Mouse (Mus musculus) adrenal gland, adult (tissue): ENCODE results near the gene Fam78a.

ENCODE experiments used
- DNase-seq, 2 experiments: peaks; one replicate each; pipeline ENCODE4 v3.0.0; 2022 to 2023; ENCODE audit warnings: low spot score in 1 of 2; ENCODE audit not compliant: inconsistent age in 2 of 2

Gene Fam78a

DNA sequence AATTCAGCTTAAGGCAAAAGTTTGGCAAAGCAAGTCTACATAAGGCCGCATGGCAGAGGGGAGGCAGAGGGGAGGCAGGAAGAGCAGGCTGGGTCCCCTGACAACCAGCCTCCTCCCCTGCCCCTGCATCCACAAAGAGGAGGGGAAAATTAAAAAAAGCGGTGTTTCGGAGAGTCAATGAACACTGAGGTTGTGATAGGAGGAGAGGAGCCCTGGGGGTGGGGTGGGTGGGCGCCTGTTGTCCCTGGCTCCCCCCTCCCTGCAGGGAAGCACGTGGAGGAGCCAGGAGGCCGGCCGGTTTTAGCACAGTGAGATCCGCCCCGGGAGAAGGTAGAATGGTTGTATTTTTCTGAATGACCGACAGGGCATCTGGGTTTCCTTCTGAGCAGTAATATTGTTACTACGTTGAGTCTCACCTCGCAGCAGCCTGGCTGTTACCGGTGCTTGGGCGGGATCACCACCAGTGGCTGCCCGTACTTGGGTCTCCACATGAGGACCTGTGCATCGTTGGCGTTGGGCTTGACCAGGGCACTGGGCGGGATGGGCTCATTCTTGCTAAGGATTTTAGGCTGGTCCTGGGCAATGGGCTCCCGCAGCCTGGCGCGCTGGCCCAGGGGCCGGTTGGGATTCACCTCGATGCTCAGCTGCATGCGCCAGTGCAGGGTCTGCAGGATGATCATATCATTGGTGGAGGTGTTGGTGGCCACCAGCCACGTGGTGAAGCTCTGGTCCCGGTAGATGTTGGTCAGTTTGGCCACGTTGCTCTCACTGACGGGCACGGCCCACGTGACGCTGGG, 15.6 kb downstream of the Fam78a start:
- DNase-seq = no peak

DNA sequence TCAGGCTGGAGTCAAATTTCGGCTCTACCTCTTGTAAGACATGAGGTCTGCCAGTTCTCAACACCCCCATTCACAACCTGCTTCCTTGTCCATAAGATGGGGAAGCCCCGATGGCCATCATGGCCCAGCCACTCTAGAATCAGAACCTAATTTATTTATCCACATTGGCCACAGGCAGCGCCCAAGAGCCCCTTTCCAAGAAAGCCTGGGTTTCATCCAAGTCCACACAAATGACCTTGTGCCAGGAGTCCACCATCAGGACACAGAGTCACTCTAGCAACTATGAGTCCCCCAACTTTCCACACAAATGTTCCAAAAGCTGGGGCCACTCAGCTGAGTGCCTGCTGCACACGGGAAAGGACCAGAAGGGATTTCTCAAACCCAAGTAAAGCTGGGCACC, 18.7 kb downstream of the Fam78a start:
- DNase-seq = no peak

DNA sequence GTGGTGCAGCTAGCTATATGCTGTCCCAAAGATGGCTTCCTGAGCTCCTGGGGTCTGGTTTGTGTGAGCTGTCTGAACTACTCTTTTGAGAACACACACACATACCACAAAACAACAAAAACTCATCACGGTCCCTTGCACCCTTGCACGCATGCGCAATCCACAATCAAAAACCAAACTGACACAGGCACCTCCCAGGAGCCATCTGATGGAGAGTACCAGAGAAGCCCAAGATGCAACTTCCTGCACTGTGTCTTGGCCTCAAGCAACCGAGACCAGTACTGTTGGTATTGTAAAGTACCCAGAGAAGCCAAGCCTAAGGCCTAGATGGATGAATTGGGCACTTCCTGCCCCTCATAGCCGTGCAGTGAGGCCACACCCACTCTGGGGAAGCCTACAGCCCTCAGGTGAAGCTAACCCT, 19.3 kb downstream of the Fam78a start:
- no peak for DNase-seq

DNA sequence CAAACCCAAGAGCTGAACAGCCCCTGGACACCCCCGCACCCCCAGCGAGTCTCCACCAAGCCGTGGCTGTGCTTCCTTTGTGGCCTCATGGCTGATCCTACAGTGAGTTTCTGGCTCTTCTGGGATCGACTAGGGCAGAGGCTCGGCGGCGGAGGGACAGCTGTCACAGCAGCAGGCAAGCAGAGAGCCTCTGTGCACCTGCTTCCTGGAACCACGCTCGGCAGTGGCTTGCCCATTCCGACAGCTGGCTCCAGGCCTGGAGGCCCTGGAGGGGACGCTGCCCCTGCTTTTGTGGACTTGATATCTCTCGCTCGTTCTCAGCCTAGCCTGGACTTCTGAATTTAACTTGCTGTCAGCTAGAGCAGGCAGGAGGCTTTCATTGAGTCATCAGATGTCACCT, 19.7 kb downstream of the Fam78a start:
- DNase-seq = no peak

DNA sequence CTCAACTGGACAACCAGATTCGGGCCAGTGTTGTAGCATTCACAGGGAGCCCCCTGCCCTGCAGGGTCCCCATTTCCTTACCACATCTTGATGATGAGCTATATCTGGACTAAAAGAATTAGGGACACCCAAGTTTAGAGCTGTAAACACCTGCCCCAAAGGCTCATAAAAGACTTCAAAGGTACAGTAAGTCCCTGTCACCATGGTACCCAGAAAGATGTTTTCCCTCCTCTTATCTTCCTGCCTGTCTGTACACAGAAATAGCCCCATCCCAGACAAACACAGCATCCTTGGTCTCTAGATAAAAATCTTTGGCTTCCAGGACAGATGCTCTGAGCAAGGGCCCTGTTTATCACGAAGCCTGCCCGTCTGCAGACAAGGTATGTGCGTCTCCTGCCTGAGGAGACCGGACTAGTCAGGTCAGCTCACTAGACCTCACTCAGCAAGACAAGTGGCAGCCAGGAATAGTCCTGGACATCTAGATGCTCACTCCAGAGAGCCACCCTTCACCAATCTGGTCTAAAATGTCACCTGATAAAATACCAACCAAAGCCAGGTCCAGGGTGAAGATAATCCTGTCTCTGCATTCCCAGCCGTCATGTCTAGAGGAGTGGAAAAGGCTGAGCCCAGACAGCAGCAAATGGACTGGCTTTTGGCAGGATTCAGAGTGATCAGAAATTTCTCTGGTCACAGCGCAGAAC, 21.1 kb downstream of the Fam78a start:
- DNase-seq = no peak

DNA sequence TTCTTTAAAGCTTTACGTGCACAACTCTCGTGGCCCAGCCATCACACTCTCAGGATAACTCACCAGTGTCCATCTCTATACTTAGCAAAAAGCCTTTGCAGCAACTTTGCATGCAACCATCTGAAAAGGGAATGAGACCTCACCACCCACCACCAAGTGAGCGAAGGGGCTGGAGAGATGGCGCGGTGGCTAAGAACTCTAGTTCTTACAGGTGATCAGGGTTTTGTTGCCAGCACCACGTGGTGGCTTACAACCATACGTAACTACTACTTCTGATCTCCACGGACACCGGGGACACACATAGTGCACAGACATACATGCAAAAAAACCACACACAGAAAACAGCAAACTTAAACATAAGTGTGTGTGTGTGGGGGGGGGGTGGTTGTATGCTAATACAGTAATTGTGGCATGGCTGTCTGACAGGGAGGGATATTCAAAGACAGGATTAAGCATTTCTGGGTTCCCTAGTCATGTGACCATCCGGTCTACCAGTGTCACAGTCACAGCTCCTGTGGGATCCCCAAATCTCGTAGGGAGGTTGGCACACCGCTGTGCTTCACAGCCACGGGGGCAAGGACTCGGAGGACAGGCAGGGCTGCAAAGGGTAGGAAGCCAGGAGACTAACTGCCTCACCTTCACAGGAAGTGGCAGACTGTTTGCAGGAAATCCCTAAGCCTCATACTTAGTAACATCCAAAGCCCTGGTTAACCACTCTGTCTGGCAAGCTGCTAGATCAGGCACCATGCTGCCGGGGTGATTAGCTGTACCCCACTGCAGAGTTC, 21.8 kb downstream of the Fam78a start:
- no peak for DNase-seq

DNA sequence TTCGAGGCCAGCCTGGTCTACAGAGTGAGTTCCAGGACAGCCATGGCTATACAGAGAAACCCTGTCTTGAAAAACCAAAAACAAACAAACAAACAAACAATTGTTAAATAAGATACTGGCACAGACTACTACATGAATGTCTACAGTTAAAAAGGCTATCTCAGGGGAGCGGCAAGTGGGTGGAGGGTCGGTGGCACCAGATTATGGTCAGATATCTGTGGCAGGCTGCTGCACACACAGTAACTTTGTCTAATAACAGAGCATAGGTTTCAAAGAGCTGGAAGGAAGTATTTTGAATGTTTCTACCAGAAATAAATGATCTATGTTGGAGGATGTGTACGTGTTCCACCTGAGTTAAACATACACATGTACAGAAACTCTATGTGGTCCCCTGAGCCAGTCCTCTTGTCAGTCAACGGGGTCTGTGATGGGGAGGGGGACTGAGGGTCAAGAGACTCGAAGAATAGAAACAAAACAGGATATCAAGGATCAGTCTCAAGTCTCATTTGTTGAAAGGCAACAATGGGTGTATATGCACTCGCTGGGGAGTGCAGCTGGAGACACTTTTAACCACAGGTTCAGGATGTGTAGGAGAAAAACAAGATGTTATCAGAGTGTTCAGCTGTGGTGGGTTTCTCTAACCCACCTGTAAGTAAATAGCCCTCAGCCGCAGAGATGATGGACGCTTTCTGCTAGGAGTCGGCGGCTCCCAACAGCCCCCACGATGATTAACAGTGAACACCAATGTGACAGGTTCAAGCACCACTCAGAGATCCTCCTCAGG, 22.7 kb downstream of the Fam78a start:
- DNase-seq = no peak

DNA sequence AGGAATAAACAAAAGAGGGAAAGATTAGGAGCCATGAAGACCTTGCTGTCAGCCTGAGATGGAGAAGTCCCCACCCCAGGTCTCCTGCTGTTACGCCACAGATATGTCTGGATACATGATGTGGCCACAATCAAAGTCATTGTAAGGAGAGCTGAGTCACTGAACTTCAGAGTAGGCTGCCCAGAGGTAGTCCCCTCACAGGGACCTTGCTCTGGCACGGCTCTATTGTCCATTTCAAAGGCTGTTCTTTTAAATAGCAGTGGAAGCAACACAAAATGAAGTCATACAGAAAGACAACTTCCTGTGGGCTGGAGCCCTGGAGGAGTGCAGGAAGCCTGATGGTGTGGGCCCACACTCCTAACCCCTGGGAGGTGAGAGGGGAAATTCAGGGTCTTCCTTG, 23.5 kb downstream of the Fam78a start:
- no peak for DNase-seq

DNA sequence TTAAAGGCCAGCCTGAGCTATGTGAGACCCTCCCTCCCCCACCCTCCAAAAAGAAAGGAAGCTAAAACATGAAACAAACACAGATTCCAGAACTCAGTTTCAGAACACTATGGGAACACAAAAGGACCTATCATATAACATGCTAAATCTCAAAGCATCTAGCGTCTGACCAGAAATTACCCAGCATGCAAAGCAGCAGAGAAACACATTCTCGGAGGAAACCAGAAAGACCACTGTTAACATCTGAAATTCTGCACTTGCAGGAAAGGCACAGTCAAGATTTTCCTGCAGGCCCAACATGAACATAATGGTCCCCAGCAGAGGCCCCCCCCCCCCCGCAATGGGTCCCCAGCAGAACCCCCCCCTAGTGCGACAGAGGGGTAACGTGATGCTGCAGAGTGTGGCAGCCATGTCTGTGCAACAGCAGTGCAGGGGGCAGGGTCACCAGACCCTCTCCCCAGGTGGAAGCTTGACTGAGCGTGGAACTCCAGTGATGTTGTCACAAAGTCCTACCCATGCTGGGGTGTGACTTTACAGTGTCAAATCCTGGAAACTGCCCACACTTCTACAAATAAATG, 24.3 kb downstream of the Fam78a start:
- no peak for DNase-seq

DNA sequence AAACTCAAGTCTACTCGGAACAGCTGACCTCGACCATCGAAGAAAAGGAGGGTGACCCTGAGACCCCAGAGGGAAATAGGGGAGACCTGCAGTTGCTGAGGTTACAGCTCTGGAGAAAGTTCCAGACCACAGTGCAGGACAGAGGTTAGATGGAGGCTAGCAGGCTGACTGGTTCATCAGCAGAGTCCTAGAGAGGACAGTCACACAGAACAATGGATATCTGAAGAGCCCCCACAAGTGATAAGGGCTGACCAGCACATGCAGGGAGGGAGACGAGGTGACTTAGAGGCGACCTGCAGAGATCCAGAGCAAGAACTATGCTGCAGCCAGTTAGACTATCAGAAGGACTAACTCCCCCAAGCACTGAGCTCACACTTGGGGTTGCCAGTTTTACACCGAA, 25.0 kb downstream of the Fam78a start:
- DNase-seq = no peak

DNA sequence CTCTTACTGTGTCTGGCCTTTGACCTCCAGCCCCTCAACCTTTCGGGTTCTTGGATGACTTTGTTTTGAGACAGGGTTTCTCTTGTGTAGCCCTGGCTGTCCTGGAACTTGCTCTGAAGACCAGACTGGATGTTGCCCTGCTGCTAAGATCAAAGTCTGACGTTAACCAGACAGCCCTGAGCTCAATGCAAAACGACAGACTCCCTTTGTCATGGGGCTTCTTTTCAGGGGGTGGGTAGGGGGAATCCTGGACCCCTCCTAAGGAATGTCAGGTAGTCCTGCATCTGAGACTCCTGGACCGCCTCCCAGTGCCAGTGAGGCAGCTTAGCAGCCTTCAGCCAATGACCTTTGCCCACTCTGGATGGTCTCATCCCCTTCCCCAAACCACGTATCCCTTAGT, 25.9 kb downstream of the Fam78a start:
- no peak for DNase-seq

DNA sequence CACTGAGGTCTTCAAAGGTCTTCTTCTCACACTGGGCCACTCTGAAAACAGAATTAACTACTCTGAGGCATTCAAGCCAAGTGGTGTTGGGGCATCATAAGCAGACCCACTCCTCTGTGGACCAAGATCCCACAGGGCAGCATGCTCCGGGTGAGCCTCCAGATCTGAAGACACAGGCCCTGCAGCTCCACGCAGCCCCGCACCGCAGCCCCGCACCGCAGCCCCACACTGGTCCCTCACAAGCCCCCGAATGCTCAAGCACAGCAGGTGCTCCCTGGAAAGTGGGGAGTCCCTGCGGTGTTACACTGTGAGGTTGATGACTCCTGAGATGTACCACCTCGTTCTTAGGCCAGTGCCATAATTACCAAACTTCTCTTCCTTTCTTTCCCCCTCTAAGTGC, 26.4 kb downstream of the Fam78a start:
- no peak for DNase-seq

DNA sequence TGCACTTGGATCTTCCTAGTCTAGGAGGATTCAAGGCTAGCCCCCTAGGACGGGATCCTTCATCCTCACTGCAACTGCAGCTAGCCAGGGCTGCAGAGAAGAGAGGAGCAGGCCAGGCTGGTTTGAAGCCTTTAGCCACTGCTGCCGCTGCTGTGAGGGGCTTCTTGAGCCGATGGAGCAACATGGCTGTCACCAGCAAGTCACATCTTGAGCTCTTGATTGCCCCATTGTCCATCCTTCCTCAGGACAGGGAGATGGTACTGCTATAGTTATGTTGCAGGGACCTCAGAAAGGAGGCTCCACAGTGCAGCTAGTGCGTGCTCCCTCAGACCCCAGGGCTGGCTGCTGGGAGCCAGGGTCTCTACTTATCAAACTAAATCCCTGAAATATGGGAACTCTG, 26.9 kb downstream of the Fam78a start:
- DNase-seq = no peak

DNA sequence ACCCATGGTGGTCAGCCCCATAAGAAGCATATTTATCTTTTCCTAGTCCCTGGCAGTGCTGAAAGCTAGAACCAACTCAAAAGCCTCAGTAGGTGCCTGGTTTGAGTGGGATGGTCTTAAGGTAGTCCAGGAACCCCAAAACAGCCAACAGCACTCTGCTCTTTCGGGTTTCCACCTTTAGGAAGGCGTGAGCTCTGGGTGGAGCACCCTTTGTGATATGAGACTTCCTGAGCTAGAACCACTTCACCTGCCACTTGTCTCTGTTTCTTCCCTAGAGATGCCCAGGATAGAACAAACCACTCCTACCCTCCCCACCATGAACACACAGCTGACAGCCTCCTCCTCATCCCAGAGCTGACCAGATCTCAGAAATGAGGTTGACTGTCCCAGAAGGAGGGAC, 27.3 kb downstream of the Fam78a start:
- no peak for DNase-seq

DNA sequence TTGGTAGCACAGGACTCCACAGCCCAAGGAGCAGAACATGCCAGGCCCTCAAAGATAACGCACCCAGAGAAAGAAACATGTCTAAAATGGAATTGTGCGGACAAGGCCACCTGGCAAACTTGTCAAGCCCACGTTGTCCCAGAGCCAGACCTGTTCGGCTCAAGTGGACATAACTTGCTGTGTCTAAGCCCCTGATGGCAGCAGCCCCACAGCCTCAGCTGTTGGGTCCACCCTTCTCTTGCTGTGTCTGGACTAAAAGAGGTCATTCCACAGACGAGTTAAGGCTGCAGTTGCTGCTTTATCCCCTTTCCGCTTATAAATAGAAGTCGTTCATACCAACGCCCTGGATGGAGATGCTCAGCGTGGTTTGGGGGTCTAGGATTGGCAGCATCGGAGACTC, 28.1 kb downstream of the Fam78a start:
- DNase-seq = no peak

DNA sequence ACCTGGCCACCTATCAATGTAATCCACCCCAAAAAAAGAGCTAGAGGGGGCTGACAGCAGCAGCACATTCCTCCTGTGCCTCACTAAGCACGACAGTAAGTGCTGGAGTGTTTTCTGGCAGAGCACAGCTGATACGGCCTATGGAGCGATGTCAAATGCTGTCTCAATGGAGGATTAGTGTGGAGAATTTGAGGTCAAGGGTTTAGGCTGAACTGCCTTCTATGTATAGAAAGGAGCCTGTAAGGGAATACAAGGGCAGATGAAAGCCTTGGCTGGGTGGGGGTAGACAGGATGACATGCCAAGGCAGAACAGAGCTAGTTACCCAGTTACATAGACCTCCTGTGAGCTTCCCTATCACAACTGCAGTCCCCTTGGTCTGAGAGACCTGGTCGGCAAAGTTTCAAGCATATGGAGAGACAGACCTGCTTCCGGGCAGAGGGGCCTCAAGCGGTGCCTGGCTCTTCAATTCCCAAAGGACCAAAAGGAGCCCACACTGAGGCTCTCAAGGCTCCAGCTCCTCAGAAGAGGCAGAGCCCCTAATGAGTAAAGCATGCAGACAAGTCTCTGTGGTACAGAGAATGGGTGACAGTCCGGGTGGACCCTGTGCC, 29.2 kb downstream of the Fam78a start:
- no peak for DNase-seq

DNA sequence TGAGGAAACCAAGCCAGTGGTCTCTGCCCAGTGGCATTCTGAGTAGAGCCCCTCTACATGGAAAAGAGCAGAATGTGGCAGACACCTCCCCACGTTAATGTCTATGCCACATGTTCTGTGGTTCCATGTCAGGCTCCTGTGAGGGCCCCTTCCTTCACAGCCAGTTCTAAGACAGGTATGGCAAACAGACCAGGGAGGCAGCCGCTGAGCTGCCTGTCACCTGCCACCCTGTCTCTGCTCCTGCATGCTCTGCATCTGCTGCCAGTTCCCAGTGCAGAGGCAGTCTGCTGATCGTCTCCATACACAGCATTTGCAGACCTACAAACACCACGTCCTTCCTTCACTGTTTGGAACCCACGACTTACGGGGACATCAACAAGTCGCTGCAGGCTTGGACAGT, 32.2 kb downstream of the Fam78a start:
- DNase-seq = no peak

DNA sequence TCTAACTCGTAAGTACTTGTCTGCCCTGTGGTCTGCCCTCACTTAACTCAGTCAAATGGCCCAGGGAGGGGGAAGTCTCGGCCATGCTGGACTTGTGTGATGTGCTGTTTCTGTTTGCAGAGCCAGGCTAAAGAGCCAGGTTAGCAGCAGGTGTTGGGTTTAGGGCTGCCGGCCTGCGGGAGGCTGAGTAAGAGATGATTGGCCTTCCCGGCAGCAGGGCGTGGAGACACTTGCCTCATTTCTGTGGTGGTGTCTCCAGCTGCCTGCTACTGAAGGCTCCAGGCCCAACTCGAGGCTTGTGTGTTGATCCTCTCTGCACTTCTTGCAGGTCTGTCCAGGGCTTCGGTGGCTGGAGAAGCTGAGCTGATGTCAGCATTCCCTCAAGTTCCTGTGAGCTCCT, 32.9 kb downstream of the Fam78a start:
- no peak for DNase-seq

DNA sequence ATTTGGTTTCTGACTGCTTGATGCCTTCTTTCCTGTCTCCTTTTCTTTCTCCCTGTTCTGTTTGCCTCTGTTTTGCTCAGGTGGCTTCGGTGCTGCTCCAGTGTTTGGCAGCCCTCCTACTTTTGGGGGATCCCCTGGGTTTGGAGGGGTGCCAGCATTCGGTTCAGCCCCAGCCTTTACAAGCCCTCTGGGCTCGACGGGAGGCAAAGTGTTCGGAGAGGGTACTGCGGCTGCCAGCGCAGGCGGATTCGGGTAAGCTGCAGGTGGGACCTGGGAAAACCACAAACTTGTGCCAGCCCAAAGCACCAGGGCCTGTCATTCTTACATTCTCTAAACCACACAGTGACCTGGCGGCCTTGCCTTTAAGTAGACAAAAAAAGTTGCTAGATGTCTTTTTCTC, 37.3 kb downstream of the Fam78a start:
- DNase-seq = no peak

DNA sequence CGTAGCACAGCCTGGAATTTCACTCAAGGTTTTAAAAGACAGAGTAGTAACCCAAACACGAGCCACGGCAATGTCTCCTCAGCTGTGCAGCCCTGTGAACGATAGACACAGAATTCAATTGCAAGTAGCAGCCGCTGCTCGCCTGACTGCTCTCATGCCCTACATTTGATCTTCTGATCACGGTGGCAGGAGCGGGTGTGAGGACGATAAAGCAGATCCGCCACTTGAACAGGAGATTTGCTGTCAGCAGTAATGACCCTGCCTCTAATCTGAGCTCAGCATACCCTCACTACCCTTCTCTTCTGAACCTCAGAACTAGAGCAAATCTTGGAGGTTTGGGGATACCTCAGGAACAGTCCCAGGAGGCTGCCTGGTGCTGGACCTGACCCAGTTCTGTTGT, 38.6 kb downstream of the Fam78a start:
- DNase-seq = no peak
